Mouse (Mus musculus) CD4-positive, CD25-positive, alpha-beta regulatory T cell, adult 2 months (primary cell): ENCODE measurements around the gene Glrx.
"Not testable (repeated sequence)": the region's sequence is repeated elsewhere in the genome, so short reads cannot be mapped to it uniquely, and the experiment has no call there.

Experiments used
- DNase-seq: peaks from one replicate; pipeline ENCODE4 v3.0.0-alpha.2; 2012; ENCODE audit warnings: low read depth, low spot score

Gene Glrx

GRCm38 (mm10) chr13:75839719-75840481 is at the start of gene Glrx:
Glrx (plus strand) TSS chr13:75839868.
- peak; percentile 76 for DNase-seq

GRCm38 (mm10) chr13:75790550-75791205 is 49.0 kb upstream of the Glrx start:
- no peak for DNase-seq

- DNase-seq = peak; percentile 21
Observed at GRCm38 (mm10) chr13:75793863-75794629, 45.6 kb upstream of the Glrx start.

- peak; percentile 95 for DNase-seq
Observed at GRCm38 (mm10) chr13:75797369-75798141, 42.1 kb upstream of the Glrx start.

GRCm38 (mm10) chr13:75798413-75799302 is 41.0 kb upstream of the Glrx start:
- DNase-seq = peak; percentile 5

GRCm38 (mm10) chr13:75799421-75799820 is 40.2 kb upstream of the Glrx start:
- DNase-seq = no peak

- DNase-seq = no peak
Observed at GRCm38 (mm10) chr13:75807969-75808368, 31.7 kb upstream of the Glrx start.

- no peak for DNase-seq
Observed at GRCm38 (mm10) chr13:75809957-75810356, 29.7 kb upstream of the Glrx start.

GRCm38 (mm10) chr13:75817183-75817582 is 22.5 kb upstream of the Glrx start:
- DNase-seq = no peak

- DNase-seq = no peak
Observed at GRCm38 (mm10) chr13:75818486-75818885, 21.2 kb upstream of the Glrx start.

- DNase-seq = no peak
Observed at GRCm38 (mm10) chr13:75818945-75819706, 20.5 kb upstream of the Glrx start.

- DNase-seq = no peak
Observed at GRCm38 (mm10) chr13:75819898-75820297, 19.8 kb upstream of the Glrx start.

GRCm38 (mm10) chr13:75822366-75822765 is 17.3 kb upstream of the Glrx start:
- DNase-seq = not testable (repeated sequence)

GRCm38 (mm10) chr13:75823201-75823600 is 16.5 kb upstream of the Glrx start:
- no peak for DNase-seq

- DNase-seq = no peak
Observed at GRCm38 (mm10) chr13:75824611-75825319, 14.9 kb upstream of the Glrx start.

- peak; percentile 56 for DNase-seq
Observed at GRCm38 (mm10) chr13:75825388-75825787, 14.3 kb upstream of the Glrx start.

- DNase-seq = no peak
Observed at GRCm38 (mm10) chr13:75830708-75831107, 9.0 kb upstream of the Glrx start.

- DNase-seq = peak; percentile 43
Observed at GRCm38 (mm10) chr13:75831710-75832109, 8.0 kb upstream of the Glrx start.

GRCm38 (mm10) chr13:75832697-75833096 is 7.0 kb upstream of the Glrx start:
- DNase-seq = peak; percentile 46
